Mouse (Mus musculus): ENCODE results near the gene Btbd17. TPM values are rescaled to one million over a fixed set of nuclear protein-coding genes. Genes with fewer than 3 reads are reported as not detected.

Gene Btbd17
- total RNA-seq, 1 experiment from 2014 or later = not detected

DNA sequence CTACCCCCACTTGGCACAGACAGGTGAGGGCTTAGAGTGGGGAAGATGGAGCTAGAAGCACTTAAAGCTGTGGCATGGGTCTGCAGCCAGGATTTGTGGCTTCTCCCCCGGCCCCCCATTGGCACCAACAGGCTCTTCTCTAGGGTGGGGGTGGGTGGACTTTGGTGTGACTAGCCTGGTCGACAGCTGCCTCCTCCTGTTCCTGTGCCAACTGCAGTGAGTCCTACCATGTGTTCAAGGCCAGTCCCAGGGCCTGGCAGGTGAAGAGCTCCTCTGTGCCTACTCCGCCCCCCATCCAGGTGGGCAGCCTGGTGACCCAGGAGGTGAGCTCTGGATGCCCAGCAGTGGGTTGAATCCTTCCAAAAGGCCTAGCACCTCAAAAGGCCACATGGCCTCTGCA lies 8.1 kb downstream of the Btbd17 start:
- no peak for ATAC-seq (ENCODE audit: extremely low read depth, insufficient number of reproducible peaks, low FRiP score, poor library complexity, severe bottlenecking)

DNA sequence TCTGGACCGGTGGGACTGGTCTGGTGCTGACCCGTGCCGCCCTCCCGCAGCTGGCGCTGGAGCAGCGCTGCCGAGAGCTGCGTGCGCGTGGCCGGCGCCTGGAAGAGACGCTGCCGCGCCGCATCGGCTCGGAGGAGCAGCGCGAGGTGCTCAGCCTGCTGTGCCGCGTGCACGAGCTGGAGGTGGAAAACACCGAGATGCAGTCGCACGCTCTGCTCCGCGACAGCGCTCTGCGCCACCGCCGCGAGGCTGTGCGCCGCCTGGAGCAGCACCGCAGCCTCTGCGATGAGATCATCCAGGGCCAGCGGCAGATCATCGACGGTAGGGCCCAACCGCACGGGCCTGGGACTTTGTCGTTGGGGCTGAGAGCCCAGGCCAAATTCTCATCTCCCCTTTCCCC lies 9.4 kb downstream of the Btbd17 start:
- no peak for ATAC-seq (ENCODE audit: extremely low read depth, insufficient number of reproducible peaks, low FRiP score, poor library complexity, severe bottlenecking)

DNA sequence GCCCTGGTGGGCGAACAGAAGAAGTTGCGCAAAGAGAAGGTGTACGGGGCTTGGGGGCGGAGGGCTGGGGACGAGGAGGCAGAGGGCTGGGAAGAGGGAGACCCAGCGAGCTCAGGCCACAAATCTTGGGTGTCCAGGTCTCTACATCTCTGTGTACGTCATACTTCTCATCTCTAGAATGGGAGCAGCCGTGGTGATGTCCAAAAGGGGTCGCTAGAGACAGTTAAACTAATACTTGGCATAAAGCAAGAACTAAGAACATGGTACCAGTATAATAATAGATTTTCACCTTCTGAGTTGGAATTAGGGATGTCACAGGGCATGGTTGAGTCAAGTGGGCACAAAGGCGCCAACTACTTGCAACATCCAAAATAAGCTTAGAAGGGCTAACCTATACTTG lies 9.9 kb downstream of the Btbd17 start:
- ATAC-seq (ENCODE audit: extremely low read depth, insufficient number of reproducible peaks, low FRiP score, poor library complexity, severe bottlenecking) = no peak

DNA sequence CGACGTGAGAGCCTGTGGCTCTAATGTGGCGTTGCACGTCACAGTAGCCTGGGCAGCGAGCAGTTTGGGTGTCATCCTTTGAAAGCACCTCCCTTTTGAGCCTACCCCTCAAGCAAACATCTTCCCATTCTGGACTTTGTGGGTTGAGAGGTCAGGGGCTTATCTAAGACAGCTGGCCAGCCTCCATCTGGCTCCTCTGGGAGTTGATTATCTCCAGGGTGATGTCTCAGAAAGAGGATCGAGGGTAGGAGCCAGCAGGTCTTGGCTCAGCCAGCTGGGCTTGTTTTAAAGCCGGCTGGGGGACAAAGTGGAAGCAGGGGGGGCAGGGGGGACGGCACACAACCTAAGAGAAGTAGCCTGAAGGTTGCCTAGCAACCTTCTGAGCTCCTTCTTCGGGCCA lies 15.7 kb downstream of the Btbd17 start:
- no peak for ATAC-seq (ENCODE audit: extremely low read depth, insufficient number of reproducible peaks, low FRiP score, poor library complexity, severe bottlenecking)

DNA sequence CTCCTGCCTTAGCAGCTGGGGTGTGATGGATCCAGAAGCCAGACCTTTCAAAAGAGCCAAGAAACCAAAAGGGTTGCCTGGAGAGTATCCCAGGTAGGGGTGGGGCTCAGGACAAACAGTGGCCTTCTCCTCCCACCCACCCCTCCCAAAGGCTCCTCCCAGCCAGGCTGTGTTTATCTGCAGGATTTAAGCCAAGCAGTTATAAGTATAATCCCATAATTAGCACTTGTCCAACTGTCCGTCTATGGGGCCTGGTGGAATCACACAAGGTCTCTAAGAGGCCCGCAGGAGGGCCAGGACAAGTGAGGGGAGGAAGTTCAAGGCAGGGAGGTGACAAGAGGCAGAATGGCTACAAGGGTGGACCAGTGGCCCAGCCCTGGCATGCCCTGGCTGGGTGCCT lies 23.8 kb downstream of the Btbd17 start:
- ATAC-seq (ENCODE audit: extremely low read depth, insufficient number of reproducible peaks, low FRiP score, poor library complexity, severe bottlenecking) = no peak

DNA sequence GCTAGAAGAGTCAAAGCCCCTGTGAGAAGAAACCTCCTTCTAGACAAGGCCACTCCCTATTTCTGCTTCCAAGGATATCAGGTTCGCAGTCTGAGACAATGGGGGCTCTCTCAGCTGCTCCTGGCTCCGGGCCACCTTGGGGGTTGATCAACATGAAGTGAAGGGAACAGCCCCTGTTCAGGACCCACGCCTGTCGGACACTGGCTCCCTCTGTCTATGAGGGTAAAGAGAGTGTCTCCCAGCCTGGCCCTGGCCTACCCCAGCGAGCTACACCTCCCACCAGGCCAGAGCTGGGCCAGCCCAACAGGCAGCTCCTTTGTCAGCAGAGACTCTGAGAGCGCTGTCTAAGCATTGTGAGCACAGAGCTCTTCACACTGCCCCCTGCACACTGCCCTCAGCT lies 25.8 kb downstream of the Btbd17 start:
- no peak for ATAC-seq (ENCODE audit: extremely low read depth, insufficient number of reproducible peaks, low FRiP score, poor library complexity, severe bottlenecking)

DNA sequence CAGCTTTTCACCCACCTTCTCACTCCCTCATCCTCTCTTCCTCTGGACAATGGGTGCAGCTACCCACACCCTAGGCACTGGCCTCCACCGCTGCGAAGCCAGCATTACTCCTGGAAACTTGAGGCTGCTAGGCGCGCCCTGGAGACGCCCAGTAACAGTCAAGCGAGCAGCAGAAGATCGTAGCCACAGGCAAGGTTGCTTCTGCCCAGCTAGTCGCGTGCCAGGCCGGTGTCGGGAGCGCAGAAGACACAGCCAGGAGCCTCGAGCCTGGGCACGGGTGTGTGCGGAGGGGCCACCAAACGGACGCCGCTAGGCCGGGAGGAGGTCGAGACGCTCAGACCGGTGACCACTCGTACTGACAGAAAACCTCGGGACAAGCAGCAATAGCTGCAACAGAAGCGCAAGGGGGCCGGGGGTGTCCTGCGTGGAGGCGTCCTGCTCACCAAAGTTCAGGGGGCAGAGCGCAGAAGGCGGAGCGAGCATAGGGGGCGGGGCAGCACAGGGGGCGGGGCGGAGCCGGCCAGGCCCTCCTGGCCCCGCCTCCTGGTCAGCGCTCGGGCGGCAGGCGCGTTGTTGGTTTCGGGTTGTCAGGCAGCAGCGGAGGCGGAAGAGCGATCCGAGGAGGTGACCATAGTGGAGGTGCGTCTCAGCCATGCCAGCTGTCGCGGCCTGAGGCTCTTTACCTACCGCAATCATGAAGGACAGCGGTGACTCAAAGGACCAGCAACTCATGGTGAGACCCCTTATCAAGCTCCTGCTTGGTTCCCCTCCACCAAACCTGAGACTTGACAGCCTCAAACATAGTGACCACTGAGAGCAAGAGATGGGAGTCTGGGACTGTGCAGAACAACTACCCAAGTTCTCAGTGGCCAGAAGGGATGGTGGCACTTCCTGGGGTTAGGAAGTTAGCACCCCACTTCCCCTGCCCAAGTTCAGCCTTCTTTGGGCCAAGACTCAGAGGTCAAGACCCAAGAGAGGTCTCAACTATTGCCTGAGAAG lies 30.6 kb downstream of the Btbd17 start, which contains the start of gene Kif19a:
Kif19a (plus strand) TSS at position 569 of the 999 bp plus-strand sequence.
- ATAC-seq (ENCODE audit: extremely low read depth, insufficient number of reproducible peaks, low FRiP score, poor library complexity, severe bottlenecking) = peak; percentile 47; the same call in 1 of the 2 replicates

DNA sequence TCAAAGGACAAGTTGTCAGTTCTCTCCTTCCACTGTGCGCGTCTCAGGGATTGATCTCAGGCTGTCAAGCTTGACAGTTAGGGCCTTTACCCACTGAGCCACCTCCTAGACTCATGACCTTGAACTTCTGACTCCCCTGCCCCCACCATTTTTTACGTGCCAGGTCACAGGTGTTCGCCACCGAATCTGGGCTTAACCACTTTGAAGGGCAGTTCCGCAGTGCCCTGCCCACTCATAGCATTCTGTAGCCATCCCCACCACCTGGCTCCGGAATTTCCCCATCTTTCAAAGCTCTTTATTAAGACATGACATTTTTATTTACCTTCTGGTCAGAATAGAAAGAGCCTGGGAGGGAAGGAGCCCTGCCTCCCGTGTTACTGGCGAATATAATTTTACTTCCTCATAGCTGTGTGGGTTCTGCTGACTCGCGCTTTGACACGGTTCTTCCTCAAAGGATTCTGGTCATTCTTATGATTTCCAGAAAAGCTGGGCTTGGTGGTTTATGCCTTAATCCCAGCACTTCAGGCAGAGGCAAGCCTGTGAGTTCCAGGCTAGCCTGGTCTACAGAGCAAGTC lies 48.1 kb downstream of the Btbd17 start:
- ATAC-seq (ENCODE audit: extremely low read depth, insufficient number of reproducible peaks, low FRiP score, poor library complexity, severe bottlenecking) = no peak

DNA sequence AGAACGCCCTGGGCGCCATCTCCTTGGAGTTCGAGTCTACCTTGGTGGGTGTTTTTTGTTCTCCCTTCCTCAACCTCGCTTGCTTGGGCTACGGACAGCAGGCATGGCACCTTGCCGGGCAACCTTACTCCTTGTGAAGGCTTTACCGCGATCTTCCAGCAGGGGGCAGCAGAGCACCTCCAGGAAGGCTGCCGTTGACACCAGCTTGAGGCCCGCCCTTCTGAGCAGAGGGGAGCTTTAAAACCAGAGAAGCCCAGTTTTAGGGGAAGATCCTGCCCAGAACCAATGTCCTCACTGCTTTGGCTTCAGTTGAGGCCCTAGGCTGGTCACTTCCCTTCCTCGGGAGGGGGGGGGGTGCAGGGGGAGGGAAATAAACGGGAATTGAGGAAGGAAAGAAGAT lies 50.6 kb downstream of the Btbd17 start:
- peak; percentile 74 for ATAC-seq (ENCODE audit: extremely low read depth, insufficient number of reproducible peaks, low FRiP score, poor library complexity, severe bottlenecking)

DNA sequence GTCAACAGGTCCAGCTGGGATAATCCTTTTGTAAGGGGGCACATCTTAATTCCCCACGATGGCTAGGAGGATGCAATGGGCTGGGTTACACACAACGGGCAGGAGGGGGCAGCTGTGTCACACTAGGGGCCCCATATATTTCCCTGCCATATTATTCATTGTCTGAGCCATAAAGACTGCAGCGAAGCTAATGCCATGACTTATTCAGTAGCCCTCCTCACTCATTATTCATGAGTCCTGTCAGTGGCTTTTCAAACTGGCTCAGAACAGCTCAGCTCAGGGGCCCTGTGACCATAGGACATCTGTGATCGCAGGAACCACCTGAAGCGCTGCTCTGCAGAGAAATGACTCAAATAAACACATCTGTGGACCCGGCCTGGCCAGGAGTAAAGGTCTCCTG lies 54.3 kb downstream of the Btbd17 start:
- ATAC-seq (ENCODE audit: extremely low read depth, insufficient number of reproducible peaks, low FRiP score, poor library complexity, severe bottlenecking) = no peak

Other genes starting within 250 kb of the Btbd17 start
- gene Rpl38, start 127.4 kb downstream of the Btbd17 start, total RNA-seq (2017) = 671 and 750 TPM in 2 replicates
- gene Ttyh2, start 120.5 kb downstream of the Btbd17 start, total RNA-seq (2017) = 2.2 and 3.5 TPM in 2 replicates
- 0.35 and 0.61 TPM in 2 replicates for gene Dnaic2, start 68.5 kb downstream of the Btbd17 start, total RNA-seq (2017)
- 3.1 and 5.4 TPM in 2 replicates for gene Kif19a, start 30.6 kb downstream of the Btbd17 start, total RNA-seq (2017)
- gene Gpr142, start 3.0 kb upstream of the Btbd17 start, total RNA-seq (2017) = not detected in 2 replicates
- gene Gprc5c, start 55.2 kb upstream of the Btbd17 start, total RNA-seq (2017) = 0.37 and 1.0 TPM in 2 replicates
- 100 and 105 TPM in 2 replicates for gene Cd300a, start 94.1 kb upstream of the Btbd17 start, total RNA-seq (2017)
- 222 and 223 TPM in 2 replicates for gene Cd300lb, start 138.4 kb upstream of the Btbd17 start, total RNA-seq (2017)
- not detected in 2 replicates for gene Cd300c, start 173.2 kb upstream of the Btbd17 start, total RNA-seq (2017)
- gene Cd300ld, start 194.0 kb upstream of the Btbd17 start, total RNA-seq (2017) = 339 and 374 TPM in 2 replicates
- gene Cd300c2, start 205.9 kb upstream of the Btbd17 start, total RNA-seq (2017) = 72.4 and 72.5 TPM in 2 replicates
- gene Cd300ld2, start 220.2 kb upstream of the Btbd17 start, total RNA-seq (2017) = not detected in 2 replicates
- gene Cd300ld4, start 231.1 kb upstream of the Btbd17 start, total RNA-seq (2017) = not detected in 2 replicates
- gene Cd300ld5, start 241.8 kb upstream of the Btbd17 start, total RNA-seq (2017) = not detected in 2 replicates